Mouse (Mus musculus): Measurements from ENCODE around the gene Qrfp. TPM values are rescaled to one million over a fixed set of nuclear protein-coding genes. Genes with fewer than 3 reads are reported as not detected.

Gene Qrfp
- polyA plus RNA-seq (2017; shearing (Covaris generic)): 0.37 TPM

GRCm38 (mm10) chr2:31810444-31810843, at the start of gene Qrfp:
Gene Qrfp (minus strand): TSS chr2:31810580.

GRCm38 (mm10) chr2:31845896-31846691, 35.7 kb upstream of the Qrfp start, which contains the start of gene Fibcd1:
Gene Fibcd1 (minus strand): TSS chr2:31846005.

Other genes with a start within 250 kb of the Qrfp start
- gene Fubp3, start 237.9 kb downstream of the Qrfp start, polyA plus RNA-seq (2017; shearing (Covaris generic)): 41.0 TPM
- not detected for gene Prdm12, start 170.5 kb downstream of the Qrfp start, polyA plus RNA-seq (2017; shearing (Covaris generic))
- gene Exosc2, start 139.9 kb downstream of the Qrfp start, polyA plus RNA-seq (2017; shearing (Covaris generic)): 39.4 TPM
- 24.0 TPM for gene Abl1, start 122.2 kb downstream of the Qrfp start, polyA plus RNA-seq (2017; shearing (Covaris generic))
- 0.34 TPM for gene Fibcd1, start 35.4 kb upstream of the Qrfp start, polyA plus RNA-seq (2017; shearing (Covaris generic))
- 0.07 TPM for gene Lamc3, start 76.7 kb upstream of the Qrfp start, polyA plus RNA-seq (2017; shearing (Covaris generic))
- gene Aif1l, start 139.6 kb upstream of the Qrfp start, polyA plus RNA-seq (2017; shearing (Covaris generic)): not detected
- gene Nup214, start 163.9 kb upstream of the Qrfp start, polyA plus RNA-seq (2017; shearing (Covaris generic)): 116 TPM